Mouse (Mus musculus) forebrain, embryonic 13.5 days (tissue): ENCODE measurements at regions not wholly inside any gene's neighbourhood (a gene's known extent, or its start where the extent isn't known, plus 50 kb on each side); places are given as distances from the start of the nearest gene placed in this dataset.
A peak's percentile ranks its signal among the peaks of the same experiment; 100 is the strongest.

Source experiments
- ATAC-seq: fragments of 200-750 bp; cut with Nextera tagmentation; 2 replicates; pipeline ENCODE4 v1.8.0; 2017
- H3K27ac ChIP-seq: fragments of 300-500 bp; sonication (generic); 2 replicates; pipeline ENCODE4 v1.5.1; 2015; ENCODE audit warnings: inconsistent platforms, mild to moderate bottlenecking, moderate library complexity
- H3K27me3 ChIP-seq: fragments of 300-500 bp; sonication (generic); 2 replicates; pipeline ENCODE4 v1.6.1; 2015; ENCODE audit warnings: mild to moderate bottlenecking, inconsistent platforms
- H3K36me3 ChIP-seq: fragments of 300-500 bp; sonication (generic); 2 replicates; pipeline ENCODE4 v1.6.1; 2015; ENCODE audit warnings: mild to moderate bottlenecking, inconsistent platforms; ENCODE audit not compliant: poor library complexity, severe bottlenecking
- H3K4me1 ChIP-seq: fragments of 300-500 bp; sonication (generic); 2 replicates; pipeline ENCODE4 v1.6.1; 2015; ENCODE audit warnings: inconsistent platforms
- H3K4me2 ChIP-seq: fragments of 300-500 bp; sonication (generic); 2 replicates; pipeline ENCODE4 v1.6.1; 2015; ENCODE audit warnings: inconsistent platforms, mild to moderate bottlenecking, moderate library complexity
- H3K4me3 ChIP-seq: fragments of 300-500 bp; sonication (generic); 2 replicates; pipeline ENCODE4 v1.5.1; 2015; ENCODE audit warnings: mild to moderate bottlenecking, inconsistent platforms
- H3K9ac ChIP-seq: fragments of 300-500 bp; sonication (generic); 2 replicates; pipeline ENCODE4 v1.6.1; 2015; ENCODE audit warnings: mild to moderate bottlenecking, inconsistent platforms
- H3K9me3 ChIP-seq: fragments of 300-500 bp; sonication (generic); replicated peaks from 2 replicates; pipeline ENCODE4 v1.6.1; 2016; ENCODE audit warnings: inconsistent platforms
- WGBS: fragments of 180-500 bp; shearing (Covaris S2); methylation state at CpG from one replicate; pipeline ENCODE4 v1.1.7; 2015; 5-methylcytosine and 5-hydroxymethylcytosine counted together

DNA sequence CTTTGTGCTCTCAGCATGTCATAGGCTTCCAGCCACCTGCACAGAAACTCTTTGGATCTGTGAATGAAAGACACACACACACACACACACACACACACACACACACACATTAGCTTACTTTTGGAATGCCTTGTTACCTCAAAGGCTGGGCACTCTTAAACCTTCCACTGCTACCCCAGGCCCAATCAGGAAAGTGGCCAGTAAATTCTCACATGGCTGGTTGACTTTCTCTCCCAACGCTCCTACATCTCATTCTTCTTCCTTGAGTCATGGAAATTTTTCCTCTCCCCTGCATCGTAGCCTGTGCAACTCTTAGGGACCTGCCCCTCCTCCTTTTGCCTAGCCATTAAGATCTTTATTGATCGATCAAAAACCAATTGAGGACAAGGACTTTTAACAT, 465.3 kb upstream of the Cpeb2 start:
- Histone ChIP-seq H3K4me1 (no peaks in the 10 kb centered on the region), H3K4me3 (no peak overlapping the region), H3K36me3 (no peaks in the 10 kb centered on the region), H3K27ac (no peak overlapping the region), H3K9ac (no peak overlapping the region), H3K4me2 (no peak overlapping the region), H3K27me3 (no peaks in the 10 kb centered on the region), H3K9me3 (no peaks in the 10 kb centered on the region)
- no peak for ATAC-seq
- 89% methylated on average over 3 of the region's 3 CpGs for WGBS

DNA sequence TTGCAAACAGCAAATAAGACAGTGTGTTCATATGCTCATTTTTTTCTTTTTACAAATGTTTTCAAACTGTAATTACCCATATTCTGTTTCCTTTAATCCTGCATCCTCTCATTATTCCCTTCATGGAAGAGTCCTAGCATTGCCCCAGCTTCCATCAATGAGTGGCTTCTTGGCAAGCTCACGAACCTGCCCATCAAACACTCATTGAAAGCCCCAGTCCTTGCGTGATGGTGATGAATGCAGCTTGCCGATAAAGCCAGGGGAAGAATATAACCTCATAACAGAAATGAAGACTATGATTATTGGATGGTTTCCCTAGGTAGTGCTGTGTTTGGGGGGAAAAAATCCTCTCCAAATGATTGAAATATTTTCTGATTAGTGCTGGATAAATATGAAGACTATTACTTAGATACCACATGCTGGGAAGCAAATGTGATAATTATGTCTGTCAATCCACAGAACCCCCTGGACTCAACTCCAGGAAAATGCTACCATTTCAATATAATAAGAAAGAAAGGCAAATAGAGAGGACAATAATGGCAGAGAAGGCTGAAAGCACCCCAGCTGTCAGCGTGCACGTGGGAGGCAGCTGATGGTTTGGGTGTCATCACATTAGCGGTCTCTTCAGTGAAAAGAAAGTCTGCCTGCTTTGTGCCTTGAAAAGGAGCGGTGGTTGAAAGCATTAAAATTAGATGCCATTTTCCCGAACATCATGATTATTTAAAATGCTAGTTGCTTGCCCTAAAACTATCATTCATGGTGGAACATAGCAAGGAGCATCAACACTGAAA, 455.7 kb upstream of the Cpeb2 start:
- no peaks in the 10 kb centered on the region for H3K9me3 ChIP-seq
- H3K4me2 ChIP-seq = peak overlapping the region; percentile 12; the same call in 1 of the 2 replicates
- peak; percentile 94 for ATAC-seq
- H3K9ac ChIP-seq = no peak overlapping the region
- no peaks in the 10 kb centered on the region for H3K36me3 ChIP-seq
- no peak overlapping the region for H3K4me3 ChIP-seq
- H3K27ac ChIP-seq = peak overlapping the region; percentile 40; the same call in 1 of the 2 replicates
- 47% methylated on average over 8 of the region's 8 CpGs for WGBS
- H3K27me3 ChIP-seq = no peaks in the 10 kb centered on the region
- H3K4me1 ChIP-seq = peaks cover 6% of the 10 kb centered on the region; the same call in 1 of the 2 replicates

DNA sequence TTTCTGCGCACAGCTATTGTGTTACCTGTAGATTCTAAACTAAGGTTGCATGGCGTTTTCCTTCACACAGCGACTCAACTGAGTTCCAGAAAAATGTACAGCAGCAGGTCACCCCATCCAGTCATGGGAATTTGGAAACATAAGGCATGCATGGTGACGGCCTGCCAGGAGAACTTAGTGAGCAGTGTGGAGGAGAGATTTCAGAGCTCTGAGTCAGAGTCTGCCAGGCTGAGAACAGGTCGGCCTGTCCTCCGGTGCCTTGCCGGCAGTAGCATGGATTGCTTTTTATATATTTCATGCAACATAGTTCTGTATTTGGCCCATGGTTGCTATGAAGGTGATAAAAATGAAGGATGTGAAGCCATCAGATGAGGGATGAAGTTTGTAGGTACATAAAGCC, 427.0 kb upstream of the Cpeb2 start:
- no peaks in the 10 kb centered on the region for H3K36me3 ChIP-seq
- no peak overlapping the region for H3K4me3 ChIP-seq
- WGBS = 95% methylated on average over 7 of the region's 7 CpGs
- H3K27me3 ChIP-seq = no peaks in the 10 kb centered on the region
- H3K27ac ChIP-seq = no peak overlapping the region
- H3K9me3 ChIP-seq = no peaks in the 10 kb centered on the region
- H3K9ac ChIP-seq = no peak overlapping the region
- H3K4me2 ChIP-seq = no peak overlapping the region
- H3K4me1 ChIP-seq = no peaks in the 10 kb centered on the region
- no peak for ATAC-seq
